Mouse (Mus musculus): ENCODE measurements around the gene Krt10.
A peak's percentile ranks its signal among the peaks of the same experiment; 100 is the strongest.

Krt10 gene

GRCm38 (mm10) chr11:99369853-99370451, 19.2 kb downstream of the Krt10 start:
- no peak for DNase-seq (ENCODE audit: low spot score)

- no peak for DNase-seq (ENCODE audit: low spot score)
Observed at GRCm38 (mm10) chr11:99369229-99369628, 19.9 kb downstream of the Krt10 start.

GRCm38 (mm10) chr11:99366791-99367190, 22.4 kb downstream of the Krt10 start:
- no peak for DNase-seq (ENCODE audit: low spot score)

- peak; percentile 16 for DNase-seq (ENCODE audit: low spot score)
Observed at GRCm38 (mm10) chr11:99364412-99364811, 24.8 kb downstream of the Krt10 start.

GRCm38 (mm10) chr11:99361423-99361822, 27.7 kb downstream of the Krt10 start:
- no peak for DNase-seq (ENCODE audit: low spot score)

GRCm38 (mm10) chr11:99351004-99351403, 38.2 kb downstream of the Krt10 start, which contains the start of gene Krt27:
TSS of gene Krt27 (minus strand) at chr11:99351104.
- no peak for DNase-seq (ENCODE audit: low spot score)

- DNase-seq (ENCODE audit: low spot score) = no peak
Observed at GRCm38 (mm10) chr11:99339299-99339847, 49.8 kb downstream of the Krt10 start.

GRCm38 (mm10) chr11:99337866-99338265, 51.3 kb downstream of the Krt10 start, which contains the start of gene Krt26:
TSS of gene Krt26 (minus strand) at chr11:99337966.
- DNase-seq (ENCODE audit: low spot score) = no peak
